Mouse (Mus musculus) brain, adult 2 months (tissue): ENCODE measurements around the gene Mfsd4b1.
A peak's percentile ranks its signal among the peaks of the same experiment; 100 is the strongest.

Source experiments
- DNase-seq: peaks from one replicate; pipeline ENCODE4 v3.0.0; 2011; ENCODE audit warnings: low read depth, low spot score

Mfsd4b1 gene

GRCm38 (mm10) chr10:40024554-40025428 lies at the start of gene Mfsd4b1:
Mfsd4b1 (minus strand) TSS chr10:40025268.
- peak; percentile 98 for DNase-seq

GRCm38 (mm10) chr10:40073608-40074007 lies 48.5 kb upstream of the Mfsd4b1 start:
- DNase-seq: no peak

GRCm38 (mm10) chr10:40070684-40071083 lies 45.6 kb upstream of the Mfsd4b1 start:
- no peak for DNase-seq

- peak; percentile 86 for DNase-seq
Measured at GRCm38 (mm10) chr10:40069270-40069669, 44.2 kb upstream of the Mfsd4b1 start.

GRCm38 (mm10) chr10:40068595-40068994 lies 43.5 kb upstream of the Mfsd4b1 start:
- DNase-seq: peak; percentile 8

- peak; percentile 33 for DNase-seq
Measured at GRCm38 (mm10) chr10:40067529-40067928, 42.5 kb upstream of the Mfsd4b1 start.

- DNase-seq: no peak
Measured at GRCm38 (mm10) chr10:40067071-40067470, 42.0 kb upstream of the Mfsd4b1 start.

GRCm38 (mm10) chr10:40065357-40065756 lies 40.3 kb upstream of the Mfsd4b1 start:
- no peak for DNase-seq

GRCm38 (mm10) chr10:40063291-40063890 lies 38.3 kb upstream of the Mfsd4b1 start:
- DNase-seq: no peak

GRCm38 (mm10) chr10:40062812-40063211 lies 37.7 kb upstream of the Mfsd4b1 start:
- DNase-seq: no peak

GRCm38 (mm10) chr10:40061926-40062325 lies 36.9 kb upstream of the Mfsd4b1 start:
- no peak for DNase-seq

- DNase-seq: no peak
Measured at GRCm38 (mm10) chr10:40058786-40059120, 33.7 kb upstream of the Mfsd4b1 start.

- DNase-seq: no peak
Measured at GRCm38 (mm10) chr10:40058062-40058785, 33.2 kb upstream of the Mfsd4b1 start.

- no peak for DNase-seq
Measured at GRCm38 (mm10) chr10:40057615-40058014, 32.5 kb upstream of the Mfsd4b1 start.

GRCm38 (mm10) chr10:40054455-40054854 lies 29.4 kb upstream of the Mfsd4b1 start:
- peak; percentile 69 for DNase-seq

GRCm38 (mm10) chr10:40053896-40054295 lies 28.8 kb upstream of the Mfsd4b1 start:
- peak; percentile 78 for DNase-seq

GRCm38 (mm10) chr10:40053257-40053895 lies 28.3 kb upstream of the Mfsd4b1 start:
- peak; percentile 67 for DNase-seq

- no peak for DNase-seq
Measured at GRCm38 (mm10) chr10:40051997-40052396, 26.9 kb upstream of the Mfsd4b1 start.

GRCm38 (mm10) chr10:40050763-40051162 lies 25.7 kb upstream of the Mfsd4b1 start:
- DNase-seq: no peak

GRCm38 (mm10) chr10:40041339-40041738 lies 16.3 kb upstream of the Mfsd4b1 start:
- peak; percentile 43 for DNase-seq

GRCm38 (mm10) chr10:40036686-40037560 lies 11.9 kb upstream of the Mfsd4b1 start:
- DNase-seq: peak; percentile 87
